Mouse (Mus musculus): ENCODE results near the gene Atf1. TPM values are rescaled to one million over a fixed set of nuclear protein-coding genes. Genes with fewer than 3 reads are reported as not detected.

The Atf1 gene
- polyA plus RNA-seq, 1 experiment from 2014 or later, result 36.3 TPM

DNA sequence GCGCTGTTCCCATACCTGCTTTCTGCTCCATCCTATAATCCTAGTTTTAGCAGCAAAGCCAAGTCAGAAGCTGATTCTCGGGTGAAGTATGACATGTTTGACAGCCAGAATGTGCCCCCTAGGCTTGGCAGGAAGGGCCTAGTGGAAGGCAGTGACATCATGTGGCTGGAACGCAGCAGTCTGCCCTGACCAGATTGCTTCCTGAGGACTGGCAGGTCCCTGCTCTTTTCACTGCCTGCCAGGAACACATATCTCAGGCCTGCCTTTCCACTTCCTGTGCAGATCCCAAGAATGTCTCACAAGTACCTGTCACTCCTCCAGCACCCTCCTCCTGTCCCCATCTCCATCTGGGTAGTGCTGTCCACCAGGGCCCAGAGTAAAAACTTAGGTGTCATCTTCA is 27.8 kb upstream of the Atf1 start:
- no peak overlapping the region for H3K4me3 ChIP-seq (ENCODE audit: low read depth, low read length)
- no peaks in the 10 kb centered on the region for H3K4me1 ChIP-seq (ENCODE audit: control insufficient read depth, insufficient read depth, low read length)
- no peak overlapping the region for H3K27ac ChIP-seq (replicated peaks; ENCODE audit: low read depth, low read length)
- H3K4me2 ChIP-seq (ENCODE audit: low read depth, low read length), result no peak overlapping the region
- H3K27me3 ChIP-seq (ENCODE audit: control insufficient read depth, insufficient read depth, low read length), result no peaks in the 10 kb centered on the region
- WGBS, result 78% methylated on average over 3 of the region's 3 CpGs
- H3K9me3 ChIP-seq (replicated peaks; ENCODE audit: control insufficient read depth, low read length), result no peaks in the 10 kb centered on the region
- no peak for DNase-seq (ENCODE audit: low spot score)
- H3K36me3 ChIP-seq (replicated peaks; ENCODE audit: control insufficient read depth, insufficient read depth, low read depth, low read length), result no peaks in the 10 kb centered on the region; the same call in none of the 2 replicates
- H3K9ac ChIP-seq (replicated peaks; ENCODE audit: low read length), result no peak overlapping the region
- no peak for ATAC-seq (replicated peaks; ENCODE audit: insufficient number of reproducible peaks, low FRiP score, low TSS enrichment, low read depth)

DNA sequence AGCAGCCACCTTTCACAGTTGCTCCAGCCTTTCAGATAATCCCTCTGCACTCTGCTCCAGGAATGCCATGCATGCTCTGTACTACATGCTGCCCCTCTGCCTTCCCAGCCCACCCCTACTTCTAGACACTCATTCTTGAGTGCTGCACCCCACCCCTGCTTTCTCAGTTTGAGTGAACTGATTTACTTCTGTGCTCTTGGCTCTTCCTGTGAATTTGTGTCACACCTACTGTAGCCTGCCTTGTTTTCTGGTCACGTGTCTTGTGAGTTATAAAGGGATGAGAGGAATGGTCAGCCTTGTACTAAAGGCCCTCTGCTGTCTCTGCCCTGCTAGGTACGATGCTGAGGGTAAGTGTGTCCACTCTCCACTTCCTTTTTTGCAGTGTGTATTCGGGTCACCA is 25.8 kb upstream of the Atf1 start:
- H3K27me3 ChIP-seq (ENCODE audit: control insufficient read depth, insufficient read depth, low read length), result no peaks in the 10 kb centered on the region
- no peak overlapping the region for H3K4me3 ChIP-seq (ENCODE audit: low read depth, low read length)
- no peaks in the 10 kb centered on the region; the same call in 1 of the 2 replicates for H3K36me3 ChIP-seq (replicated peaks; ENCODE audit: control insufficient read depth, insufficient read depth, low read depth, low read length)
- ATAC-seq (replicated peaks; ENCODE audit: insufficient number of reproducible peaks, low FRiP score, low TSS enrichment, low read depth) (no peak), DNase-seq (ENCODE audit: low spot score) (no peak)
- no peak overlapping the region for H3K27ac ChIP-seq (replicated peaks; ENCODE audit: low read depth, low read length)
- H3K9ac ChIP-seq (replicated peaks; ENCODE audit: low read length), result no peak overlapping the region
- no peak overlapping the region for H3K4me2 ChIP-seq (ENCODE audit: low read depth, low read length)
- H3K9me3 ChIP-seq (replicated peaks; ENCODE audit: control insufficient read depth, low read length), result no peaks in the 10 kb centered on the region
- H3K4me1 ChIP-seq (ENCODE audit: control insufficient read depth, insufficient read depth, low read length), result no peaks in the 10 kb centered on the region
- 82% methylated on average over 3 of the region's 3 CpGs for WGBS

DNA sequence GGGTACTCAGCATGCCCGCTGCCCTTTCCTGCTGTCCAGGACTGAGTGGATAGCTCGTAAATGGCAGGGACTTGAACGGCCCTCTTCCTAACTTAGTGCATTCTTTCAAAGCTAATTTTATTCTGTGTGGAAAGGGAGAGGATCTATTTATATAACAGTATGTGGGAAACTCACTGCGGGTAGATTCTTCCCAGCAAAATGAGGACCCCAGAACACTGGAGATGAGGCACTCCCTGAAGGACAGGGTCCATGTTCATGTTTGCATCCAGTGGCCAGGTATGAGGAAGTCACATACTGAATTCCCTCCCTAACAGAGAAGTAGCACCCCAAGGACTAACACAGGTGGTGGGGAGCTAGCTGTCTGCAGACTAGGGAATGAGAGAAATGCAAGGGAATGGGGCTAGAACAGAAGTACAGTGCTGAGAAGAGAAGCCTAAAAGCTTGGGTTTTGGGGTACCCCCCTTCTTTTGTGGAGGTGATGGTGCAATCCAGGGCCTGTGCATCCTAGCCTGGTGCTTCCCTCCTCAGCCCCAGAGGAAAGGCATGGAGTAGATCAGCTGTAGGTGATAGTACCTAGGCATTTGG is 25.1 kb upstream of the Atf1 start:
- no peaks in the 10 kb centered on the region for H3K27me3 ChIP-seq (ENCODE audit: control insufficient read depth, insufficient read depth, low read length)
- no peak overlapping the region for H3K27ac ChIP-seq (replicated peaks; ENCODE audit: low read depth, low read length)
- no peak overlapping the region for H3K4me3 ChIP-seq (ENCODE audit: low read depth, low read length)
- no peak overlapping the region for H3K9ac ChIP-seq (replicated peaks; ENCODE audit: low read length)
- ATAC-seq (replicated peaks; ENCODE audit: insufficient number of reproducible peaks, low FRiP score, low TSS enrichment, low read depth), result no peak
- WGBS, result 96% methylated on average over 4 of the region's 4 CpGs
- no peak for DNase-seq (ENCODE audit: low spot score)
- H3K4me1 ChIP-seq (ENCODE audit: control insufficient read depth, insufficient read depth, low read length), result no peaks in the 10 kb centered on the region
- H3K36me3 ChIP-seq (replicated peaks; ENCODE audit: control insufficient read depth, insufficient read depth, low read depth, low read length), result no peaks in the 10 kb centered on the region; the same call in 1 of the 2 replicates
- H3K4me2 ChIP-seq (ENCODE audit: low read depth, low read length), result no peak overlapping the region
- H3K9me3 ChIP-seq (replicated peaks; ENCODE audit: control insufficient read depth, low read length), result no peaks in the 10 kb centered on the region

DNA sequence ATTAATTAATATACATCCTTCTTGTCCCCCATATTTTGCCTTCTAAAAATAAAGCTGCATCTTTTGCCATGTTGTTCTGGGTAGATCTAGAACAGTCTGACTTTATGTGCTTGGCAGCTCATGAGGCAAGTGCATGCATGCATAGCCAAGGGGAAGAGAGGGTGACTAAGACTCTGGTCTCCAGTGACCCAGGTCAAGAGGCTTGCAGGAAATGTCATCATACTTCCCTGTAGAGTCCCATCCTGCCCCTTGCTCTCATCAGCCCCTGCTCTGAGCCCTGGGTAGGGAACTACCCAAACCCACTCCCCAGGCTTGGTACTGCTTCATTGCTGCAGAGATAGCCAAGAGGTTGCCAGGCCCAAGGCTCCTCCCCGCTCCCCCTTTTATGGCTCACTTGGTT is 23.0 kb upstream of the Atf1 start:
- H3K9me3 ChIP-seq (replicated peaks; ENCODE audit: control insufficient read depth, low read length), result no peaks in the 10 kb centered on the region
- H3K4me3 ChIP-seq (ENCODE audit: low read depth, low read length), result no peak overlapping the region
- no peaks in the 10 kb centered on the region for H3K4me1 ChIP-seq (ENCODE audit: control insufficient read depth, insufficient read depth, low read length)
- no peak for DNase-seq (ENCODE audit: low spot score)
- no peaks in the 10 kb centered on the region for H3K27me3 ChIP-seq (ENCODE audit: control insufficient read depth, insufficient read depth, low read length)
- H3K27ac ChIP-seq (replicated peaks; ENCODE audit: low read depth, low read length), result no peak overlapping the region
- 95% methylated on average over 1 of the region's 1 CpGs for WGBS
- peaks cover 2% of the 10 kb centered on the region for H3K36me3 ChIP-seq (replicated peaks; ENCODE audit: control insufficient read depth, insufficient read depth, low read depth, low read length)
- no peak for ATAC-seq (replicated peaks; ENCODE audit: insufficient number of reproducible peaks, low FRiP score, low TSS enrichment, low read depth)
- no peak overlapping the region for H3K9ac ChIP-seq (replicated peaks; ENCODE audit: low read length)
- no peak overlapping the region for H3K4me2 ChIP-seq (ENCODE audit: low read depth, low read length)

DNA sequence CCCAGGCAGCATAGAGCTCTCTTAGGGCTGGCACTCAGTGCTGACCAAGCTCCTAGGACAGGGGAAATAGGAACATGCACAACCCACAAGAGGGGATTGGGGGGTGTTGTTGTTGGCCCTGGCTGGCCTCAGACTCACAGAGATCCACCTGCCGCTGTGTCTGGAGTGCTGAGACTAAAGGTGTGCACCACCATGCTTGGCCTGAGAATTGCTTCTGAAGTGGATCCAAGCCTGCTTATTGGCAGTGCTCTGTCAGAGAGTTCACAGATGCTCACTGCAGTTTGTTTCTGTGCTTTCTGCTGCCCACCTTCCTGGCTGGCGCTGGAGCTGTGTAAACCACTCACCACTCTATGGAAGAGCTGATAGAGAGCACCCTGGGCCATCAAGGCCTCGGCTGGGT is 17.6 kb upstream of the Atf1 start:
- Histone ChIP-seq H3K4me2 (ENCODE audit: low read depth, low read length) (no peak overlapping the region), H3K36me3 (replicated peaks; ENCODE audit: control insufficient read depth, insufficient read depth, low read depth, low read length) (peaks cover 13% of the 10 kb centered on the region), H3K9me3 (replicated peaks; ENCODE audit: control insufficient read depth, low read length) (no peaks in the 10 kb centered on the region), H3K27me3 (ENCODE audit: control insufficient read depth, insufficient read depth, low read length) (no peaks in the 10 kb centered on the region), H3K4me3 (ENCODE audit: low read depth, low read length) (no peak overlapping the region), H3K27ac (replicated peaks; ENCODE audit: low read depth, low read length) (no peak overlapping the region), H3K9ac (replicated peaks; ENCODE audit: low read length) (no peak overlapping the region), H3K4me1 (ENCODE audit: control insufficient read depth, insufficient read depth, low read length) (no peaks in the 10 kb centered on the region)
- no peak for ATAC-seq (replicated peaks; ENCODE audit: insufficient number of reproducible peaks, low FRiP score, low TSS enrichment, low read depth)
- DNase-seq (ENCODE audit: low spot score), result no peak
- 95% methylated on average over 3 of the region's 3 CpGs for WGBS

DNA sequence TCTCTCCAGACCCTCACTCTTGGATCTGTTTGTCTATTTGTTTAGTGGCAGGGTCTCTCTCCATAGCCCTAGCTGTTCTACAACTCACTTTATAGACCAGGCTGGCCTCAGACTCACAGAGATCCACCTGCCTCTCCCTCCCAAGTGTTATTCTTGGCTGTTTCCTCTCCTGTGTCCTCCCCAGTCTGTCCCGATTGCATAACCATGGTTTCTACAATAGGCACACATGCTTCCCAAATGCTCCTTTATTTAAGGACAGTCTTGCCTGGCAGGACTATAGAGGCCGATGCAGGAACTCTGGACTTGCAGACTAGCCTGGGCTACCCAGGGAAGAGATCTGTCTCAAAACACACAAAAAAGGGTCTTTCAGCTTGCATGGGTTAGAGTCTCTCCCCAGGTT is 14.3 kb upstream of the Atf1 start:
- H3K4me3 ChIP-seq (ENCODE audit: low read depth, low read length), result no peak overlapping the region
- H3K4me1 ChIP-seq (ENCODE audit: control insufficient read depth, insufficient read depth, low read length), result no peaks in the 10 kb centered on the region
- H3K9ac ChIP-seq (replicated peaks; ENCODE audit: low read length), result no peak overlapping the region
- no peak for ATAC-seq (replicated peaks; ENCODE audit: insufficient number of reproducible peaks, low FRiP score, low TSS enrichment, low read depth)
- peaks cover 13% of the 10 kb centered on the region for H3K36me3 ChIP-seq (replicated peaks; ENCODE audit: control insufficient read depth, insufficient read depth, low read depth, low read length)
- no peaks in the 10 kb centered on the region for H3K9me3 ChIP-seq (replicated peaks; ENCODE audit: control insufficient read depth, low read length)
- no peak overlapping the region for H3K4me2 ChIP-seq (ENCODE audit: low read depth, low read length)
- no peak for DNase-seq (ENCODE audit: low spot score)
- no peaks in the 10 kb centered on the region for H3K27me3 ChIP-seq (ENCODE audit: control insufficient read depth, insufficient read depth, low read length)
- no peak overlapping the region for H3K27ac ChIP-seq (replicated peaks; ENCODE audit: low read depth, low read length)
- WGBS, result 91% methylated on average over 2 of the region's 2 CpGs

DNA sequence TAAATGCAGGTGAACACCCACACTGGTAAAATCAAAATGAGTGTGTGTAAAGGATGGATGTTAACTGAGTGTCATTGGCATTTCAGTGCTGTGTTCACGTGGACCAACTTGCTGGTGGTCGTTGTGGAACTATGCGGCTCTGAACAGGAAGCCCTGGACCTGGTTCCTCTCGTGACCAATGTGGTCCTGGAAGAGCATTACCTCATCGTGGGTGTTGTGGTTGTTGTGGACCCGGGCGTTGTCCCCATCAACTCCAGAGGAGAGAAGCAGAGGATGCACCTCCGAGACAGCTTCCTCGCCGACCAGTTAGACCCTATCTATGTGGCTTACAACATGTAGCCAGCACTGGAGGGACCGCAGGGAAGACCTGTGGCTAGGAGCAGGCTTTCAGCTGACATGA is 12.5 kb upstream of the Atf1 start:
- peaks cover 7% of the 10 kb centered on the region for H3K36me3 ChIP-seq (replicated peaks; ENCODE audit: control insufficient read depth, insufficient read depth, low read depth, low read length)
- no peaks in the 10 kb centered on the region for H3K4me1 ChIP-seq (ENCODE audit: control insufficient read depth, insufficient read depth, low read length)
- H3K4me2 ChIP-seq (ENCODE audit: low read depth, low read length), result no peak overlapping the region
- H3K9ac ChIP-seq (replicated peaks; ENCODE audit: low read length), result no peak overlapping the region
- H3K9me3 ChIP-seq (replicated peaks; ENCODE audit: control insufficient read depth, low read length), result no peaks in the 10 kb centered on the region
- no peaks in the 10 kb centered on the region for H3K27me3 ChIP-seq (ENCODE audit: control insufficient read depth, insufficient read depth, low read length)
- no peak overlapping the region for H3K4me3 ChIP-seq (ENCODE audit: low read depth, low read length)
- 93% methylated on average over 11 of the region's 11 CpGs for WGBS
- no peak overlapping the region for H3K27ac ChIP-seq (replicated peaks; ENCODE audit: low read depth, low read length)
- ATAC-seq (replicated peaks; ENCODE audit: insufficient number of reproducible peaks, low FRiP score, low TSS enrichment, low read depth), result no peak
- no peak for DNase-seq (ENCODE audit: low spot score)

DNA sequence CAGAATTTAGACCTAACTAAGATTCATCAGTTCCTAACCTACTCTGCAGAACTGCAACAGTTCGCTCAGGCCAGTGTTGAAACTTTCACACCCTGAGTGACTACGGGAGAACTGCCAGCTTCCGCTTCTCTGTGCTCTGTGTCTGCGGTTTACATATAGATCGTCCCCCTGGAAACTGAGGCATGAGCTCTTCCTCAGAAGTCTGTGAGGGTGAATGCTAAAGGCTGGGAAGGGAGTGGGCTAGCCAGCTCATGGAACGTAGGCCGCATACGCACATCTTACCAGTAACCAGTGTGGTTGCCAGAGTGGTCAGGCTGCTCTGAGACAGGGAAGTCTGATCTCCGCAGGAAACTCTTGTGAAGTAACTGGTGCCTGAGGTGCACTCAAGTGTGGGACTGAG is 11.4 kb upstream of the Atf1 start:
- Histone ChIP-seq H3K9me3 (replicated peaks; ENCODE audit: control insufficient read depth, low read length) (no peaks in the 10 kb centered on the region), H3K36me3 (replicated peaks; ENCODE audit: control insufficient read depth, insufficient read depth, low read depth, low read length) (peaks cover 3% of the 10 kb centered on the region), H3K4me2 (ENCODE audit: low read depth, low read length) (no peak overlapping the region), H3K27me3 (ENCODE audit: control insufficient read depth, insufficient read depth, low read length) (no peaks in the 10 kb centered on the region), H3K4me1 (ENCODE audit: control insufficient read depth, insufficient read depth, low read length) (no peaks in the 10 kb centered on the region), H3K4me3 (ENCODE audit: low read depth, low read length) (no peak overlapping the region), H3K27ac (replicated peaks; ENCODE audit: low read depth, low read length) (no peak overlapping the region), H3K9ac (replicated peaks; ENCODE audit: low read length) (no peak overlapping the region)
- WGBS, result 93% methylated on average over 9 of the region's 9 CpGs
- no peak for DNase-seq (ENCODE audit: low spot score)
- ATAC-seq (replicated peaks; ENCODE audit: insufficient number of reproducible peaks, low FRiP score, low TSS enrichment, low read depth), result no peak
